Mouse (Mus musculus) megakaryocyte, embryonic 14.5 days (primary cell): Measurements from ENCODE around the gene Nebl. TPM values are rescaled to one million over a fixed set of nuclear protein-coding genes. Genes with fewer than 3 reads are reported as not detected.

Source experiments
- H3K27me3 ChIP-seq: replicated peaks from 2 replicates; pipeline ENCODE3; 2012; ENCODE audit warnings: inconsistent platforms
- H3K36me3 ChIP-seq: replicated peaks from 2 replicates; pipeline ENCODE3; 2012; ENCODE audit warnings: low read length, inconsistent platforms, mixed read lengths
- H3K4me1 ChIP-seq: 2 replicates; pipeline ENCODE4 v1.6.1; 2012; ENCODE audit warnings: inconsistent platforms
- H3K4me3 ChIP-seq: replicated peaks from 2 replicates; pipeline ENCODE3; 2012; ENCODE audit warnings: moderate library complexity, mild to moderate bottlenecking, inconsistent platforms
- H3K9me3 ChIP-seq: 2 replicates; pipeline ENCODE4 v1.6.1; 2012; ENCODE audit warnings: inconsistent platforms
- FLI1 ChIP-seq: IDR thresholded peaks from 2 replicates; pipeline ENCODE4 v1.6.1; 2012; ENCODE audit warnings: low read length, inconsistent platforms, mixed read lengths
- GATA1 ChIP-seq: IDR thresholded peaks from 3 replicates; pipeline ENCODE4 v1.6.1; 2012; ENCODE audit warnings: mixed read lengths, low read length, inconsistent platforms, borderline replicate concordance
- polyA plus RNA-seq: library from polyadenylated mRNA; stranded (reverse); fragments of >175 nt; gene quantifications from 2 replicates; pipeline ENCODE4 v1.2.3, GENCODE M21; 2012; ENCODE audit warnings: low replicate concordance; ENCODE audit not compliant: insufficient read depth

Gene Nebl
- polyA plus RNA-seq, 1 experiment = 0.04 TPM

DNA sequence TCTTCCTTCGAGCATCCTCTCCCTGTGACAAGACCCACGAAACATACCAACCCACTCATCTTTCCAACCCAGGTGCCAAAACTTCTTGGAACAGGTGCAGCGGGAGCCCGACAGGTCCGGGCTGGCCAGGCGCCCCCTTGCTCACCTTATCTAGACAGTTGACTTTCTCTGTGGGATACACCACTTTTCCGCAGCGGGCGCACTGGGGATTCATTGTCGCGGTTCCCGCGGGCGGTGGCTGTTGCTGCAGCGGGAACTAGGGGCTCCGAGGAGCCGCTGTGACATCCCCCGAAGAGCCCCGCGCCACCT is 662 bp downstream of the Nebl start:
- no peak for TF ChIP-seq FLI1
- TF ChIP-seq GATA1 = no peak
- Histone ChIP-seq H3K4me3 (peak overlapping the region; percentile 91), H3K36me3 (no peaks in the 10 kb centered on the region), H3K4me1 (peaks cover 24% of the 10 kb centered on the region), H3K9me3 (no peaks in the 10 kb centered on the region), H3K27me3 (peaks cover 47% of the 10 kb centered on the region)

- H3K4me3 ChIP-seq = peak overlapping the region; percentile 91
- no peaks in the 10 kb centered on the region for H3K36me3 ChIP-seq
- H3K4me1 ChIP-seq = peaks cover 24% of the 10 kb centered on the region
- peaks cover 47% of the 10 kb centered on the region for H3K27me3 ChIP-seq
- no peaks in the 10 kb centered on the region for H3K9me3 ChIP-seq
- no peak for TF ChIP-seq FLI1
- TF ChIP-seq GATA1 = no peak
Measured at GRCm38 (mm10) chr2:17729770-17730647, 1.3 kb downstream of the Nebl start.

DNA sequence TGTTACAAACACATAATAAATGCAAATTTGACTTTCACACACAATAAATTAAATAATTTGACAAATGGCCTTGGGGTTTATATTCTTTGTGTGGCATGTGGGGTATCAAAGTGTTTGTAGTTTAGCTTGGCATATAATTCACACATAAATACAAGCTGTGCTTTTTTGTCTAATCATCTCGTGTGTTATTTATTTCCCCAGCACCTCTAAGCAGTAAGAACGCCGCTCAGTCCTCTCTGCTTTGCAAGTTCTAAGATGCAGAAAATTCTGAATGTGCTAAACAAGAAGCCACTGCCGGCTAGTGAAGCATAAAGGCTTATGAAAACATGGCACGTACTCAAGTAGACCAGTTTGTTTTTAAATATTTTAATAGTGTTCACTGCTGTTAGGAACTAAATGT is 6.9 kb downstream of the Nebl start:
- H3K4me1 ChIP-seq = peaks cover 14% of the 10 kb centered on the region
- TF ChIP-seq FLI1 (no peak), GATA1 (no peak)
- H3K36me3 ChIP-seq = no peaks in the 10 kb centered on the region

DNA sequence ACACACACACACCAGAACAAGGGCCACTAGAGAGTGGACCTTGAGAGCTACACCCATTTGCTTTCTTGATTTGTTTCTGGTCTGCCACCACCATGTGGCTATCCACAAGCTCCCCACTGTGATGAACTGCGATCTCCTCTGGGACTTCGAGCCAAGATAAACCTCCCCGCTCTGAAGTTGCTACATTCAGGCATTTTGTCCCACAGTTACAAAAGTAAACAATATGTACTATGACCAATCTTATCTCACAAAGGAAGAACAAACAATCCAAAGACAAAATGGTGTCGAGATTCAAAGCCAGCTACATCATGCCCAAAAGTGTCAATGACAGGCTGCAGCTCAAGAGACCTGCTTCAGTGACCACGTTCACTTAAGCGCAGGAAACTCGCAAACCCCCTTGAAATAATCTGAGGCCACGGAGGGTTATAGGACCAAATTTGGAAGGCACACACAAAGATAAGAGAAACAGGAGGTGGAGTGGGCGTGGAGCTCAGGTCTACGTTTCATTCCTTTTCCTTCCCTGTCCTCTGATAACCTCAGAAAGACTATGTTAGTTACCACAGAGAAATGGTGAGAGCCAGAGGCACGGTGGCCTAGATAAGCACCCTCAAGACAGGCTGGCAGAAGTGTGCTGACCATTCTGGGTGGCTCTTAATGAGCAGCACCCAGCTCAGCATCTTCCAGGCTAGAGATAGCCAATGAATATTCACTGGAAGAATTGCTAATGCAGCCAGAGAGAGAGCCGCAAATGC is 7.8 kb downstream of the Nebl start:
- peaks cover 5% of the 10 kb centered on the region for H3K27me3 ChIP-seq
- no peak for TF ChIP-seq FLI1
- TF ChIP-seq GATA1 = no peak
- H3K4me1 ChIP-seq = peaks cover 14% of the 10 kb centered on the region
- no peaks in the 10 kb centered on the region for H3K9me3 ChIP-seq
- no peaks in the 10 kb centered on the region for H3K36me3 ChIP-seq
- H3K4me3 ChIP-seq = peak overlapping the region; percentile 65

More for the DNA sequence above, 6.9 kb downstream of the Nebl start:
- H3K9me3 ChIP-seq = no peaks in the 10 kb centered on the region
- H3K27me3 ChIP-seq = peaks cover 14% of the 10 kb centered on the region
- H3K4me3 ChIP-seq = no peak overlapping the region

GRCm38 (mm10) chr2:17721177-17721715 is 10.0 kb downstream of the Nebl start:
- H3K9me3 ChIP-seq = 0 out of 2 replicates have a peak, but pooled peaks cover 3% of the 10 kb centered on the region
- TF ChIP-seq FLI1 = no peak
- TF ChIP-seq GATA1 = no peak
- peaks cover 14% of the 10 kb centered on the region for H3K4me1 ChIP-seq
- H3K36me3 ChIP-seq = no peaks in the 10 kb centered on the region
- no peak overlapping the region for H3K4me3 ChIP-seq
- no peaks in the 10 kb centered on the region for H3K27me3 ChIP-seq

GRCm38 (mm10) chr2:17718281-17718680 is 13.0 kb downstream of the Nebl start:
- peaks cover 8% of the 10 kb centered on the region for H3K4me1 ChIP-seq
- no peaks in the 10 kb centered on the region for H3K36me3 ChIP-seq
- H3K4me3 ChIP-seq = no peak overlapping the region
- H3K9me3 ChIP-seq = 0 out of 2 replicates have a peak, but pooled peaks cover 6% of the 10 kb centered on the region
- TF ChIP-seq FLI1 = no peak
- no peaks in the 10 kb centered on the region for H3K27me3 ChIP-seq

DNA sequence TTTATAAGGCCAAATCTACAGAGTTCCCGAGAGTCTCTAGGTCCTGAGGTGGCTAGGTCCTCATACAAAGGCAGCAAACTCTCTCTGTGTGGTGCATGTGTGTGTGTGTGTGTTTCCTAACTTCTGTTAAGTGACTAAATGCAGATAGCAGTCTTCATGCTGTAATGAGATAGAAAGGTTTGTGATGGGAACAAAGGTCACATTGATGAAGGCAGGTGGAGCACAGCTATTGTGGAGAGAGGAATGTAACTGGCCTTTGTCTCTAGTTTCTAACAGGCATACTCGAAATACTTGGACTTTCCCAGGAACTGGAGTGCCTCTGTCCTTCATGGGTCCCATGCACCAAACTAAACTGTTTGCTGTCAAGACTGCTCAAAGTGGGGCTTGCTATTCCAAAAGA is 14.1 kb downstream of the Nebl start:
- TF ChIP-seq FLI1 = no peak
- no peak for TF ChIP-seq GATA1
- no peaks in the 10 kb centered on the region for H3K36me3 ChIP-seq

DNA sequence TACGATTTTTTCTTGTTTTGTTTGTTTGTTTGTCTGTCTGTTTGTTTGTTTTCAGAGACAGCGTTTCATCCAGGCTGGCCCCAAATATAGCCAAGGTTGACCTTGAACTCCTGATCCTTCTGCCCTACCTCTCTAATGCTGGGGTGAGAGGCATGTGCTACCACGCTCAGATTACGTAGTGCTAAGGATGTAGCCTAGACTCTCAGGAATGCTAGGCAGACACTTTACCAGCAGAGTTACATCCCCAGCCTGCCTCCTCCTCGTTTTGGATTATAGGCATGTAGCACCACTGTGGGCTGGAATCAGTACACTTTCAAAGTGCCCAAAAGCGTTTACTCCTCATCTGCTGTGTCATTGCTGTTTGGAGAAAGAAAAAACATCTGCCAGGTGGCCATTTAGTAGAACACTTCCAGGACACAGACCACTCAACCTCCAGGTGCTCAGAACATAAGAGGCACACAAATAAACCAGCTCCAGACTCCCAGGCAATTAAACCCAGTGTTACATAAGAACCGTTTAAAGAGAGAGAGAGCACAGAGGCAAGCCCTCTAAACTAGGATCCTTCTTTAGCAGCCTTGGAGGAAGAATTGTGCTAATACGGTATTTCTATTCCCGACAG is 16.0 kb downstream of the Nebl start:
- Histone ChIP-seq H3K27me3 (no peaks in the 10 kb centered on the region), H3K9me3 (peaks cover 15% of the 10 kb centered on the region), H3K4me3 (no peak overlapping the region), H3K4me1 (no peaks in the 10 kb centered on the region), H3K36me3 (no peaks in the 10 kb centered on the region)
- no peak for TF ChIP-seq GATA1

More for the DNA sequence above, 14.1 kb downstream of the Nebl start:
- H3K9me3 ChIP-seq = 0 out of 2 replicates have a peak, but pooled peaks cover 6% of the 10 kb centered on the region
- no peak overlapping the region for H3K4me3 ChIP-seq
- no peaks in the 10 kb centered on the region for H3K4me1 ChIP-seq
- H3K27me3 ChIP-seq = no peaks in the 10 kb centered on the region

GRCm38 (mm10) chr2:17714661-17715060 is 16.6 kb downstream of the Nebl start:
- Histone ChIP-seq H3K27me3 (no peaks in the 10 kb centered on the region), H3K36me3 (no peaks in the 10 kb centered on the region), H3K4me1 (no peaks in the 10 kb centered on the region), H3K9me3 (peaks cover 15% of the 10 kb centered on the region), H3K4me3 (no peak overlapping the region)
- TF ChIP-seq FLI1 = no peak
- TF ChIP-seq GATA1 = no peak

- H3K36me3 ChIP-seq = no peaks in the 10 kb centered on the region
- TF ChIP-seq GATA1 (no peak), FLI1 (no peak)
- H3K4me1 ChIP-seq = no peaks in the 10 kb centered on the region
- H3K27me3 ChIP-seq = no peaks in the 10 kb centered on the region
- peaks cover 15% of the 10 kb centered on the region for H3K9me3 ChIP-seq
- no peak overlapping the region for H3K4me3 ChIP-seq
Measured at GRCm38 (mm10) chr2:17714124-17714523, 17.1 kb downstream of the Nebl start.
